Mouse (Mus musculus): ENCODE results near the gene AW146154. TPM values are rescaled to one million over a fixed set of nuclear protein-coding genes. Genes with fewer than 3 reads are reported as not detected.
"Not testable (repeated sequence)": the region's sequence is repeated elsewhere in the genome, so short reads cannot be mapped to it uniquely, and the experiment has no call there.

AW146154 gene
- 0.84 and 5.8 TPM in 2 replicates for total RNA-seq (2015; ENCODE audit: low replicate concordance)
- 0.68 and 3.5 TPM in 2 replicates for total RNA-seq (2017; ENCODE audit: low replicate concordance)

- ATAC-seq (replicated peaks; ENCODE audit: low FRiP score, poor library complexity, severe bottlenecking), result peak; percentile 99
Observed at GRCm38 (mm10) chr7:41499389-41500049, at the start of gene AW146154, which contains the start of gene Gm20449. Gene AW146154 (minus strand): TSS chr7:41499890. Gene Gm20449 (minus strand): TSS chr7:41499417.

GRCm38 (mm10) chr7:41512672-41513071 lies 13.0 kb upstream of the AW146154 start:
- ATAC-seq (replicated peaks; ENCODE audit: low FRiP score, poor library complexity, severe bottlenecking), result no peak

- no peak for ATAC-seq (replicated peaks; ENCODE audit: low FRiP score, poor library complexity, severe bottlenecking)
Observed at GRCm38 (mm10) chr7:41512207-41512606, 12.5 kb upstream of the AW146154 start.

- ATAC-seq (replicated peaks; ENCODE audit: low FRiP score, poor library complexity, severe bottlenecking), result no peak
Observed at GRCm38 (mm10) chr7:41502402-41502801, 2.7 kb upstream of the AW146154 start.

- ATAC-seq (replicated peaks; ENCODE audit: low FRiP score, poor library complexity, severe bottlenecking), result no peak
Observed at GRCm38 (mm10) chr7:41500151-41500934, 653 bp upstream of the AW146154 start.

GRCm38 (mm10) chr7:41499018-41499388 lies 687 bp downstream of the AW146154 start:
- not testable (repeated sequence) for ATAC-seq (replicated peaks; ENCODE audit: low FRiP score, poor library complexity, severe bottlenecking)

GRCm38 (mm10) chr7:41498464-41498863 lies 1.2 kb downstream of the AW146154 start:
- not testable (repeated sequence) for ATAC-seq (replicated peaks; ENCODE audit: low FRiP score, poor library complexity, severe bottlenecking)

GRCm38 (mm10) chr7:41497871-41498270 lies 1.8 kb downstream of the AW146154 start:
- ATAC-seq (replicated peaks; ENCODE audit: low FRiP score, poor library complexity, severe bottlenecking), result no peak

- no peak for ATAC-seq (replicated peaks; ENCODE audit: low FRiP score, poor library complexity, severe bottlenecking)
Observed at GRCm38 (mm10) chr7:41451864-41452263, 47.8 kb downstream of the AW146154 start.

- not testable (repeated sequence) for ATAC-seq (replicated peaks; ENCODE audit: low FRiP score, poor library complexity, severe bottlenecking)
Observed at GRCm38 (mm10) chr7:41448596-41448995, 51.1 kb downstream of the AW146154 start, which contains the start of gene Vmn2r57. Gene Vmn2r57 (minus strand): TSS chr7:41448696.

Other genes with a start within 250 kb of the AW146154 start
- 11.9 and 15.5 TPM in 2 replicates for gene AI987944, start 106.5 kb downstream of the AW146154 start, total RNA-seq (2015; ENCODE audit: low replicate concordance)
- gene AI987944, start 106.5 kb downstream of the AW146154 start, total RNA-seq (2017; ENCODE audit: low replicate concordance), result 5.4 and 5.6 TPM in 2 replicates
- gene Vmn2r57, start 51.2 kb downstream of the AW146154 start, total RNA-seq (2015; ENCODE audit: low replicate concordance), result not detected in 2 replicates
- gene Vmn2r57, start 51.2 kb downstream of the AW146154 start, total RNA-seq (2017; ENCODE audit: low replicate concordance), result not detected in 2 replicates
- not detected in 2 replicates for gene Gm20449, start 473 bp downstream of the AW146154 start, total RNA-seq (2015; ENCODE audit: low replicate concordance)
- gene Gm20449, start 473 bp downstream of the AW146154 start, total RNA-seq (2017; ENCODE audit: low replicate concordance), result not detected in 2 replicates
- gene Gm6871, start 73.8 kb upstream of the AW146154 start, total RNA-seq (2015; ENCODE audit: low replicate concordance), result not detected in 2 replicates
- gene Gm6871, start 73.8 kb upstream of the AW146154 start, total RNA-seq (2017; ENCODE audit: low replicate concordance), result not detected in 2 replicates
- gene 2610021A01Rik, start 99.3 kb upstream of the AW146154 start, total RNA-seq (2015; ENCODE audit: low replicate concordance), result 5.4 and 23.1 TPM in 2 replicates
- gene 2610021A01Rik, start 99.3 kb upstream of the AW146154 start, total RNA-seq (2017; ENCODE audit: low replicate concordance), result 3.5 and 5.0 TPM in 2 replicates
- 2.2 TPM in 1 of 2 replicates, not detected in the other for gene Zfp788, start 133.3 kb upstream of the AW146154 start, total RNA-seq (2015; ENCODE audit: low replicate concordance)
- gene Zfp788, start 133.3 kb upstream of the AW146154 start, total RNA-seq (2017; ENCODE audit: low replicate concordance), result 1.3 TPM in 1 of 2 replicates, not detected in the other

All from erythroid progenitor cell, adult 5-6 weeks (primary cell).